Mouse (Mus musculus): ENCODE results near the gene Mettl4.

The Mettl4 gene

GRCm38 (mm10) chr17:94749466-94750135, at the start of gene Mettl4:
Gene Mettl4 (minus strand): TSS chr17:94750019.
- DNase-seq (ENCODE audit: low read depth, low spot score): peak; percentile 96

GRCm38 (mm10) chr17:94778871-94779482, 29.2 kb upstream of the Mettl4 start:
- DNase-seq (ENCODE audit: low read depth, low spot score): no peak

GRCm38 (mm10) chr17:94768491-94768890, 18.7 kb upstream of the Mettl4 start:
- peak; percentile 18 for DNase-seq (ENCODE audit: low read depth, low spot score)

- no peak for DNase-seq (ENCODE audit: low read depth, low spot score)
These were observed 14.9 kb upstream of the Mettl4 start for GRCm38 (mm10) chr17:94764711-94765110.

- no peak for DNase-seq (ENCODE audit: low read depth, low spot score)
These were observed 14.2 kb upstream of the Mettl4 start for GRCm38 (mm10) chr17:94764011-94764410.

- peak; percentile 34 for DNase-seq (ENCODE audit: low read depth, low spot score)
These were observed 12.6 kb upstream of the Mettl4 start for GRCm38 (mm10) chr17:94762405-94762804.

GRCm38 (mm10) chr17:94750136-94750729, 414 bp upstream of the Mettl4 start:
- no peak for DNase-seq (ENCODE audit: low read depth, low spot score)

GRCm38 (mm10) chr17:94738173-94738572, 11.6 kb downstream of the Mettl4 start:
- DNase-seq (ENCODE audit: low read depth, low spot score): peak; percentile 80

GRCm38 (mm10) chr17:94735885-94736284, 13.9 kb downstream of the Mettl4 start:
- DNase-seq (ENCODE audit: low read depth, low spot score): no peak

GRCm38 (mm10) chr17:94735437-94735836, 14.4 kb downstream of the Mettl4 start:
- peak; percentile 63 for DNase-seq (ENCODE audit: low read depth, low spot score)

GRCm38 (mm10) chr17:94730416-94730815, 19.4 kb downstream of the Mettl4 start:
- DNase-seq (ENCODE audit: low read depth, low spot score): peak; percentile 63

GRCm38 (mm10) chr17:94726750-94727149, 23.1 kb downstream of the Mettl4 start:
- no peak for DNase-seq (ENCODE audit: low read depth, low spot score)

GRCm38 (mm10) chr17:94673515-94674317, 76.1 kb downstream of the Mettl4 start:
- DNase-seq (ENCODE audit: low read depth, low spot score): no peak
